Mouse (Mus musculus) brown adipose tissue, adult 24 weeks (tissue): Measurements from ENCODE around the gene Lcn8. TPM values are rescaled to one million over a fixed set of nuclear protein-coding genes. Genes with fewer than 3 reads are reported as not detected.
"Not testable (repeated sequence)": the region's sequence is repeated elsewhere in the genome, so short reads cannot be mapped to it uniquely, and the experiment has no call there.

Source experiments
- H3K27ac ChIP-seq: fragments of 200-500 bp; replicated peaks from 2 replicates; pipeline ENCODE4 v1.5.1; 2012; ENCODE audit warnings: low read depth, mild to moderate bottlenecking, low read length
- H3K4me1 ChIP-seq: fragments of 200-500 bp; 2 replicates; pipeline ENCODE4 v1.6.1; 2012; ENCODE audit warnings: low read length, mixed read lengths; ENCODE audit not compliant: control insufficient read depth, insufficient read depth, insufficient read length
- H3K4me3 ChIP-seq: fragments of 200-500 bp; 2 replicates; pipeline ENCODE4 v1.5.1; 2012; ENCODE audit warnings: low read depth, mild to moderate bottlenecking, low read length, moderate library complexity; ENCODE audit not compliant: insufficient read depth
- polyA plus RNA-seq: library from polyadenylated mRNA; stranded (reverse); fragments of >200 nt; gene quantifications from 2 replicates; pipeline ENCODE4 v1.2.4, GENCODE M21; 2012; ENCODE audit not compliant: missing spikeins, insufficient read depth, insufficient read length

Lcn8 gene
- polyA plus RNA-seq, 1 experiment, result not detected

DNA sequence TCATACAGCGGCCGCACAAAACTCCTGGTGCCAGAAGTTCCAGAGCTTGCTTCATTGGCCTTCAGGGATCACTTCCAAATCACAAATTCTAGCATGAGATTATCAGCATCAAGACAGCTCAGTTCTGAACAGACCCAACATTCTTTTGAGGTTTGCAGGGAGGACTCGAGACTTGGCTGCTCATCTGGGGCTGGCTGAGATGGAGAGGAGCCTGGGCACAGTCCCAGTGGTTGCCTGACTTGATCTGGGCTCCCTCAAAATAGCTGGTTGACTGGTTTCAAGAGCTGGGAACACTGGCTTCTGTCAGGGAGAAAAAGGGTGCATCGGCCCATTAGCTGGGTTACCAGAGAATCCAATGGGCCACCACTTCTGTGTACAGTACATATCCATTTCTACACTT is 3.8 kb downstream of the Lcn8 start:
- no peak overlapping the region for H3K4me3 ChIP-seq
- no peaks in the 10 kb centered on the region for H3K4me1 ChIP-seq
- no peak overlapping the region for H3K27ac ChIP-seq

DNA sequence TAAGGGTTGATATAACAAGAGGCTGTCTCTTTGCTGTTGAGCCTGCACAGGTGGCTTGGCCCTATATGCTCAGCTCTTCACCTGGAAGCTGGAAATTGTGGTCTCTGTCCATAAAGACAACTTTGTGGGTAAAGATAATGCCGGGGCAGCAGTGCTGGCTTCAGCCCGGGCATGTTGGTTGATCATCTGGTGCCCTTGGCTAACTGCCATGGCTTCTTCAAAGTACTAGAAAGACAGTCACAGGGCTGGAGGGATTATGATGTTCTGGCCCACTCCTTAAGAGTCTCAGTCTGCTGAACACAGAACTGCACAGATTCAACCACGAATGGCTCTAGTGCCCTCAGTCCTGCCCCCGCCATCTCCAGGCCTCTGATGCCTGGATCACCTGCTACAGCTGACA is 4.3 kb downstream of the Lcn8 start:
- no peak overlapping the region for H3K27ac ChIP-seq
- H3K4me1 ChIP-seq, result no peaks in the 10 kb centered on the region
- no peak overlapping the region for H3K4me3 ChIP-seq

DNA sequence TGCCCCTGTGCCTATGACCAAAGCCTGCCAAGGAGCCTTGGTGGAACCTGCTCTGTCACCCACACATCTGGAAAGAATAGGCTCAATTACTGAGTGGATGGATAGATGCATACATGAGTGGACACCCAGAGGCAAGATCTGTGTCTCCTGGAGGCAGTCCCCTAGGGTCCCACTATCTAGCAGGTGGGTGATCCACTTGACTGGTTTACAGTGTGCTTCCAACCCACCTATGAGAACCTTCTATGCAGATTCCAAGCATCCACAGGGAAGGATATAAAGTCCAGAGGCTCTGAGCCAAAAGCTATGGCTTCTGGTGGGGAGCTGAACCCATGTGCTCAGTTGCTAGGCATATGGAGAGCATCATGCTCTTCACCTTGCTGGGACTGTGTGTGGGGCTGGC is 4.7 kb downstream of the Lcn8 start, which contains the start of gene Lcn5:
TSS of gene Lcn5 (plus strand) at position 301 of the 400 bp plus-strand sequence.
- Histone ChIP-seq H3K27ac (no peak within 1 kb of the TSS), H3K4me3 (no peak within 1 kb of the TSS), H3K4me1 (no peaks in the 10 kb centered on the region)

DNA sequence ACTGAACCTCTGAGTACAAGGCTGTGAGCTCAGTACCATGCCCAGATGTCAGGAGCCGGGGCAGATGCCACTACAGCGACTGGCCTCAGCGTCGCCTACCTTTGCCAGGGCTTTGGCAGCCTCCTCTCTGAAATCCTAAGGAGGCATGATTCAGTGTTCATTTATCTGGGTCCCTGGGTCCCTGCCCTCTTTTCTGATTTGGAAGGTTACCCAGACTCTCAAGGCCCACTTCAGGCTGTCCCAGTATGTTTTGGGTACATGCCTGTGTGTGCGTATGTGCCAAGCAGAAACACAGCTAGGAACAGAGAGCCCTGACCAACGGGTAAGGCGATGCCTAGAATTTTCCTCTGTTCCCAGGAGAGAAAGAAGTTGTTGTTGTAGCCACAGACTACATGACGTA is 7.4 kb downstream of the Lcn8 start:
- Histone ChIP-seq H3K27ac (no peak overlapping the region), H3K4me1 (no peaks in the 10 kb centered on the region), H3K4me3 (no peak overlapping the region)

DNA sequence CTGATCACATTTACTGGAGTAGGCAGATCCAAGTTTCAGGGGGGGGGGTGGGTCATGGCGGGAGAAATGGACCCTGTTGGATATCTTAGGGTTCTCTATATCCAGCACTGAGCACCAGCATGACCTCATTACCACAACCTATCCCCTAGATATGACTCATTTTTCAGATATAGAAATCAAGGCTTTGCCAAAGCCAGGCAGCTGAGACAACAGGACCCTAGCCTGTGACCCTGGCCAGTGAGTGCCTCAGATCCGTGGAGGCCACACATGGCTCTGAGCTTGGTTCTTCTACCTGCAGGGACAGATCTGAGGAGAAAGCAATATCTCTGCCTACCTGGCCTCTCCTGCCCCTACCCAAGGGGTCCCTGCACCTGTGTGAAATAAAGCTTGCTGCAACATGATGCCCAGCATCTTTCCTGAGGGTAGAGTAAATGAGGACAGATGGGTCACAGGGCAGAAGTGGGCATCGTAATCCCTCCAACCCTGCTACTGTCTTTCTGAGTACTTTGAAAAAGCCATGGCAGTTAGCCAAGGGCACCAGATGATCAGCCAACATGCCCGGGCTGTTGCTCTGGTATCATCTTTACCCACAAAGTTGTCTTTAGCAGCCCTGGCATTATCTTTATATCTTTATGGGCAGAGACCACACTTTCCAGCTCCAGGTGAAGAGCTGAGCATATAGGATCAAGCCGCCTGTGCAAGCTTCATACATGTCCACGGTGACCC is 8.5 kb downstream of the Lcn8 start:
- Histone ChIP-seq H3K27ac (no peak overlapping the region), H3K4me1 (no peaks in the 10 kb centered on the region), H3K4me3 (no peak overlapping the region)

DNA sequence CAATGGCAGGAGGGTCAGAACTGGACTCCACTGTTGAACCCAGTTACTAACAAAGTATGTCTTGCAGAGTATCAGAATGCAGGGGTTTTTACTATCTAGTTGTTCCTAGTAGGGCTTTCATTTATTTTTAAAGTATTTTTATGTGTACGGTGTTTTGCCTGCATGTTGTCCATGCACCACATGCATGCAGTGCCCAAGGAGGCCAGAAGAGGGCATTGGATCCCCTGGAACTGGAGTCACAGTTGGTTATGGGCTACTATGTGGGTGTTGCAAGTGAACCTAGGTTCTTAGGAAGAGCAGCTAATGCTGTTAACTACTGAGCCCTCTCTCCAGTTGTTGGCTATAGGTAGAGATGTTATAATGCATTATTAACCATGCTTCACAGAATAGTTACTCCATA is 10.6 kb downstream of the Lcn8 start:
- H3K27ac ChIP-seq, result no peak overlapping the region
- no peaks in the 10 kb centered on the region for H3K4me1 ChIP-seq
- no peak overlapping the region for H3K4me3 ChIP-seq

DNA sequence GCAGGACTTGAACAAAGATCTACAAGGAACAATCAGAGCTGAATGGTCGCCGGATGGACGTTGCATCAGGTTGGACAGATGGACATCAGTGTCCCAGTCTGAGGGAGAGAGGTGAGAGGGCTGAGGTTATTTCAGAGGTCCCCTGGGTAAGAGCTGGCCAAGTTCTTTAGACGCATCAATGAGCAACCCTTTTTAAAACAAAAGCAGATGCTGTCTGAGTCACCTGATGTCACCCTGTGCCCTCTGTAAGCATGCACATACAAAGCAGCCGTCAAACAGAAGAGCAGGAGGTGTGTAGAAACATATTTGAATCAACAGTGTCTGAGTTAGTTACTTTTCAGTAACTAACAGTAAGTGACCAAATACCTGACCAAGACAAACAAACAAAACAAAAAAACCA is 11.2 kb downstream of the Lcn8 start:
- H3K27ac ChIP-seq, result no peak overlapping the region
- no peak overlapping the region for H3K4me3 ChIP-seq

DNA sequence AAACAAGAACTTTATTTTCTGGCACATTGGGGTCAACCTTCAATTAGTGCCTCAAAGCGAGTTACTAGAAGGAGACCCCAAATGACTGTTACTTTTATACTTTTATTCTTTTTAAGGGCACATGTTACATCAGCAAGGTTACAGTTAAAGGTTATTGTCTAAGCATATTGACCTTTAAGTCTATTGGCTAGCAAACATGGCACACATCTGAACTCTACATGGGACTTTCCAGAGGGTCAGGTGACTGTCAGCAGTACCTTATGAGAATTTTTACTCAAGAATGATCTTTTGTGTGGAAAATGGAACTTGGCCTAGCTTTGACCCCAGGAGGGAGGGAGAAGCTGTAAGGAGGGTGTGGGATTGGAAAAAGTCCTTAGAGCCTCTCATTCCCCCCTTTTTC is 13.6 kb downstream of the Lcn8 start:
- Histone ChIP-seq H3K4me3 (no peak overlapping the region), H3K4me1 (no peaks in the 10 kb centered on the region), H3K27ac (no peak overlapping the region)

More for the DNA sequence above, 11.2 kb downstream of the Lcn8 start:
- H3K4me1 ChIP-seq, result no peaks in the 10 kb centered on the region

DNA sequence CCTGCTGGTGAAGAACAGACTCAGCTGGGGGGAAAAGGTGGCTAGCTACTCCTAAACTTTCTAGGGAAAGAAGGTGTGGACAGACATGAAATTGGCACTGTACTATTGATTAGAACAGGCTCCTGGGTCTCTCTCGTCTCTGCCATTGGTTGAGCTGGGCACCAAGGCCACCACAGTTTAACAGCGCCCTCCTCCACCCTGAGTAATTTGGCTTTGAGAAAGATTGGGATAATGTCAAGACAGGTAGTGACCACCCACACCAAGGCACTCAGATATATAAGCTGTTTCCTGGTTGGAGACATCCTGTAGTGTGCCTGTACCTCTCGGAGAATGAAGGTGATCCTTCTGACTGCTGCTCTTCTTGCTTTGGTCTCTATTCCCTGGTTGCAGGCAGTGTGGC is 23.6 kb downstream of the Lcn8 start, which contains the start of gene Lcn6:
TSS of gene Lcn6 (plus strand) at position 301 of the 400 bp plus-strand sequence.
- Histone ChIP-seq H3K27ac (no peak within 1 kb of the TSS), H3K4me1 (no peaks in the 10 kb centered on the region)

DNA sequence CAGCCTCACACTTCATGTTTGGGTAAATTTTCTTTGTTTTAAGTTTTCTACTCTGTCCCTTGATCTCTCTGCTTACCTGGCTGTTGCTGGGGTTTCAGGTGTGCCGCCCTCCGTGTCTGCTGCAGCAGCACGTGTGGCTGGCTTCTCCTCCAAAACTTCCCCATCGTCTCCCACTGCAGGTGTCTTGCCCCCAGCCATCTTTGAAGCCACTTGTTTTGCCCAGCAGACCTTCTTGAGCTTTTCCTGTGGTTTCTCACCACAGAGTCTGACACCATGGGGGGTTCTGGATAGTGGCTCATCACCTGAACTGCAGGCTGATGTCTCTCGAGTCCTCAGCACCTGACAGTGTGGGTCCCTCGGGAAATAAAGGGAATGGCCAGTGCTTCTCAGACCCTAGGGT is 26.6 kb downstream of the Lcn8 start:
- Histone ChIP-seq H3K4me3 (no peak overlapping the region), H3K27ac (no peak overlapping the region), H3K4me1 (no peaks in the 10 kb centered on the region)

More for the DNA sequence above, 23.6 kb downstream of the Lcn8 start, which contains the start of gene Lcn6:
- H3K4me3 ChIP-seq, result no peak within 1 kb of the TSS

DNA sequence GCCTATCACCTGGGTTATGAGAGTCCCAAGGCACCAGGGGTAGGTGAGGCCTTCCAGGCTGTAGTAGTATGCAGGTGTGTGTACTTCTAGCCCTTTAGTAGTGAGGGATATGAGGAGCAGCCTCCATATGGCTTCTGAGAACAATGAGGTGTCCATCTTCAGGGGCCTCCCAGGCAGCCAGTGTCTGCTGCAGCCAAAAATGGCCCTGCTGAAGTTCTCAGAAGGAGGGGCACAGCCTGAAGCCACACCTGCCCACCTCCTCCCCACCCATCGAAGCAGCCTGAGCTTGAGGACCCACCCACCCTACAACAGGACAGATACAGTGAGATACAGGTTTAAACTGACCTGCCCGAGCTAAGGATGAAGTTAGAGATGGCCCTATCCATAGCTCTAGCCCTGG is 29.5 kb downstream of the Lcn8 start, which contains the start of gene Lcn10:
TSS of gene Lcn10 (plus strand) at position 301 of the 400 bp plus-strand sequence.
- H3K4me1 ChIP-seq, result no peaks in the 10 kb centered on the region
- H3K27ac ChIP-seq, result no peak within 1 kb of the TSS
- no peak within 1 kb of the TSS for H3K4me3 ChIP-seq

DNA sequence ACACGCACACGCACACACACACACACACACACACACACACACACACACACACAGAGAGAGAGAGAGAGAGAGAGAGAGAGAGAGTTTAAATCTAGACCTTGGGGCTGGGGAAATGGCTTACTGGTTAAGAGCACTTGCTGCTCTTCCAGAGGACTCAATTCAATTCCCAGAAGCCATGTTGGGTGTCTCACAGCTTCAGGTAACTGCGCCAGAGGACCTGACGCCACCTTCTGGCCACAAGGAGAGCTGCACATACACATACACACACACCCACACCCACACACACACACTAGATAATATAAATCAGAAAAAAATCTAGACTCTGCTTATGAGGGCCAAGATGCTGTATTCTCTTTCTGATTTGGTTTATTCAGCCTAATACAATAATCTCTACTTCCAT is 34.0 kb downstream of the Lcn8 start:
- Histone ChIP-seq H3K4me3 (no peak overlapping the region), H3K4me1 (no peaks in the 10 kb centered on the region), H3K27ac (no peak overlapping the region)

DNA sequence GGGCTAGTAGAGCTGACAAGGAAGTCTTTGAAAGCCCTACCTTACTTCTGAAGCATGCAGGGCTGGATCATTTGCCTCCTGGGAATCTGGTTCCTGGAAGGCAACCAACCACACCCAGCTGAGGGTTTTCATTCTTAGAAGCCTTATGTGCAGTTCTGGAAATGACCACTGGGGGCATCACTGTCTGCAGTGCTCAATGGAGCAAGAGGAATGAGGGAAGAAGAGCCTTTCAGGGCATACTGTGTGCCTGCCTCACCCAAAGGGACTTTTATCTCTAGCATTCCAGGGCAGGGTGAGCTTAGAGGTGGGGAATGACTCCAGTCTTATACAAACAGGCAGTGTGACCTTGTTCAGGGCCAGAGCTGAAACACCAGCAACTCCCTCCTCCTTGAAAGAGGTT is 41.7 kb downstream of the Lcn8 start:
- Histone ChIP-seq H3K27ac (no peak overlapping the region), H3K4me1 (no peaks in the 10 kb centered on the region), H3K4me3 (no peak overlapping the region)

DNA sequence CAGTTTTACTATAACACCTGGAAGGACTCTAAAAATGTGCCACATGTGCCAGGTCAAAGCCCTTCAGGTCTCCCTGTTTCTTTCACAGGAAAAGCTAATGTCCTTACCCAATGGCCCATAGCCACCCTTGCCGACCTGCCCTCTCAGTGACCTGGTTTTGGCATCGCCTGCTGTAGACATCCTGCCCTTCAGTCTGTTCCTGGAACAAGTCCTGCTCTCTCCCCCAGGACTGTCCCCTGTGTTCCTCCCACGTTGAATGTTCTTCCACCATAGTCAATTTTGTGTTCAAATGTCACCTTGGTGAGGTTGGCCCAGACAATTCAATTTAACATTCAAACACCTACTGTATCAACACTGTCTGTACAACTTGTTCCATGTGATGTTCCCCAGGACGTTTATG is 44.0 kb downstream of the Lcn8 start:
- no peaks in the 10 kb centered on the region for H3K4me1 ChIP-seq
- H3K4me3 ChIP-seq, result no peak overlapping the region

DNA sequence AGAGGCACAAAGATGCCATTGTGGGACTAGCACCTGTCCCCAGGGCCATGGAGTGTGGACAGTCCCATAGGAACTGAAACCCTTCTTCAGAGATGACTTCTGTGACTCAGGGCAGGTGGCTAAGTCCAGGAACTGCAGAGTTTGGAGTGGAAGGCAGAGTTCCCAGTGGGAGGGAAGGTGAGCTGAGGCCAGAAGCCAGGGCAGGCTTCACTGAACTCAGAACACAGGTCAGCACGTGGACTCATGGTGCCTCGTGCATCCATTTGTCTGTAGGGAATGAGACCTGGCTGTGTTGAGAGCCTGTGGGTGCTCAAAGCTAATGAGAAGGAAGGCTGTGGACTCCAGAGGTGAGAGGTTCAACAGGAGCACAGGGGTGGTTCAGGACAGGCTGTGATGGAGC is 45.8 kb downstream of the Lcn8 start:
- H3K27ac ChIP-seq, result no peak overlapping the region
- no peaks in the 10 kb centered on the region for H3K4me1 ChIP-seq
- no peak overlapping the region for H3K4me3 ChIP-seq

More for the DNA sequence above, 44.0 kb downstream of the Lcn8 start:
- no peak overlapping the region for H3K27ac ChIP-seq

DNA sequence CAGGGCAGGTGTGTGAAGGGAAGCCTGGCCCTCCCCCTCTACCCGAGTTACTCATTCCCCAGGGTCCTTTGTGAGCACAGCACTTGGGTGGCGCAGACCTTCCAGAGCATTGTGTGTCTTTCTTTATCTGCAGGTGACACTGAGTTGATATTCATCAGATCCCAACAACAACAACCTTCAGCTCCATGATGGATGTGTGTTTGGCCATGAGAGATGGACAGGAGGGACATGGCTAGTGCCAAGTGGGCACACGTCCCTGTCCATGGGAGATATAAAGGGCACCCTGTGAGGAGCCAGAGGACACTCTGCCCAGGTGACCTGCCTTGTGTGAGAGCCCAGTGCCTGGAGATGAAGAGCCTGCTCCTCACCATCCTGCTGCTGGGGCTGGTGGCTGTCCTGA is 46.8 kb downstream of the Lcn8 start, which contains the start of gene Obp2a:
TSS of gene Obp2a (plus strand) at position 301 of the 400 bp plus-strand sequence.
- H3K27ac ChIP-seq, H3K4me3 ChIP-seq, H3K4me1 ChIP-seq: not testable (repeated sequence)
